Mouse (Mus musculus) neural tube, postnatal 0 days (tissue): ENCODE data around the gene Eml1. TPM values are rescaled to one million over a fixed set of nuclear protein-coding genes. Genes with fewer than 3 reads are reported as not detected.

Experiments
- polyA plus RNA-seq: library from polyadenylated mRNA; unstranded; fragments of >200 nt; fragmentation: Nextera tagmentation; extraction: Ambion mirVana; gene quantifications from 2 replicates; pipeline ENCODE4 v1.2.1, GENCODE M21; 2015

Gene Eml1
- 45.8 and 51.3 TPM in 2 replicates for polyA plus RNA-seq

GRCm38 (mm10) chr12:108370596-108371428, at the start of gene Eml1:
TSS of gene Eml1 (plus strand) at chr12:108370957.

GRCm38 (mm10) chr12:108333895-108334445, 36.8 kb upstream of the Eml1 start, which contains the start of gene Cyp46a1:
TSS of gene Cyp46a1 (plus strand) at chr12:108334381.

GRCm38 (mm10) chr12:108554120-108554841, 183.5 kb downstream of the Eml1 start, which contains the start of gene Evl:
TSS of gene Evl (plus strand) at chr12:108554720.

Other genes starting within 250 kb of the Eml1 start
- gene Setd3, start 191.6 kb upstream of the Eml1 start, polyA plus RNA-seq, result 90.0 and 92.1 TPM in 2 replicates
- gene Ccnk, start 191.4 kb upstream of the Eml1 start, polyA plus RNA-seq, result 3.1 and 3.8 TPM in 2 replicates
- 12.3 and 14.4 TPM in 2 replicates for gene Ccdc85c, start 95.5 kb upstream of the Eml1 start, polyA plus RNA-seq
- 4.4 and 4.6 TPM in 2 replicates for gene Hhipl1, start 64.7 kb upstream of the Eml1 start, polyA plus RNA-seq
- 49.7 and 58.2 TPM in 2 replicates for gene Cyp46a1, start 36.6 kb upstream of the Eml1 start, polyA plus RNA-seq
- gene Evl, start 183.8 kb downstream of the Eml1 start, polyA plus RNA-seq, result 223 and 252 TPM in 2 replicates